Mouse (Mus musculus) cerebellum, postnatal 10 days (tissue): ENCODE measurements at regions not wholly inside any gene's neighbourhood (a gene's known extent, or its start where the extent isn't known, plus 50 kb on each side); places are given as distances from the start of the nearest gene placed in this dataset.
"Not testable (repeated sequence)": the region's sequence is repeated elsewhere in the genome, so short reads cannot be mapped to it uniquely, and the experiment has no call there.

Source experiments
- DNase-seq, 2 experiments: peaks; one replicate each; pipeline ENCODE4 v3.0.0; 2021; ENCODE audit warnings: mixed read lengths in 2 of 2

DNA sequence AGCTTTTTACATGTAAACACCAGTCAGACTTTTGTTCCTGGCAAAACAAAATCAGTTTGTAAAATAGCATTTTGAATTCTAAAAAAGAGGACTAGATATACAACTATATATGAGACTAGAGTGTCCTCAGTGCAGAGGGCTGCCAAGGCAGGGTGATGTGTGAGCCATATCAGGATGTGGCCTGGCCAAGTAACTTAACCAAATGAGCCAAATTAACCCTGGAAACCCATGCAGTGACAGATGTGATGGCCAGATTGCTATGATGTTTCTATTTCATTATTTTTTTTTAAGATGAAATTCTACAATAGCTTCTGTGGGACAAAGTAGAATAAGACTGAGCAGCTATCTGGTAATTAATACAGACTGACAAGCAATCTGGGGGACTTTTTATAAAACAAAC, 181.8 kb downstream of the Nova1 start:
- peak; percentile 46 to 61 for DNase-seq

GRCm38 (mm10) chr12:46635125-46635772, 183.5 kb downstream of the Nova1 start:
- DNase-seq: peak; percentile 88 to 93

- no peak for DNase-seq
These were observed 184.0 kb downstream of the Nova1 start for GRCm38 (mm10) chr12:46634771-46635124.

- not testable (repeated sequence) for DNase-seq
These were observed 186.3 kb downstream of the Nova1 start for GRCm38 (mm10) chr12:46632384-46632783.

GRCm38 (mm10) chr12:46627320-46627719, 191.4 kb downstream of the Nova1 start:
- DNase-seq: no peak

DNA sequence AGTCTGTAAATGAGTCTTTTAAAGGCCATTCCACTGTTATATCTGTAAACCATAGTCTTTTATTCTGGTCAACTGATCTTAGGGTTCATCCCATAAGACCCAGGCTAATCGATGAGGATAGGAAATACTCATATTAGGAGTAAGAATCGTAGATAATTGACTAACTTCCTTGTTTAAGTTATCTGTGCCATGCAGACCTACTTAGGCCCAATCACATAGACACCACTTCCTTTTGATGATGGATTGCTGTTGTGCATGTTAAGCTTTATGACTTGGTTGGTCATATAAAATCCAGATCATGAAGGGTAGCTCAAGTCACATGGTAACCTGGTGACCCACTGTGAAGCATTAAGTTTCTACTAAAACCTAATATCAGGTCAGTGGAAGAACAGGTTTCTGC, 207.3 kb downstream of the Nova1 start:
- DNase-seq: no peak

DNA sequence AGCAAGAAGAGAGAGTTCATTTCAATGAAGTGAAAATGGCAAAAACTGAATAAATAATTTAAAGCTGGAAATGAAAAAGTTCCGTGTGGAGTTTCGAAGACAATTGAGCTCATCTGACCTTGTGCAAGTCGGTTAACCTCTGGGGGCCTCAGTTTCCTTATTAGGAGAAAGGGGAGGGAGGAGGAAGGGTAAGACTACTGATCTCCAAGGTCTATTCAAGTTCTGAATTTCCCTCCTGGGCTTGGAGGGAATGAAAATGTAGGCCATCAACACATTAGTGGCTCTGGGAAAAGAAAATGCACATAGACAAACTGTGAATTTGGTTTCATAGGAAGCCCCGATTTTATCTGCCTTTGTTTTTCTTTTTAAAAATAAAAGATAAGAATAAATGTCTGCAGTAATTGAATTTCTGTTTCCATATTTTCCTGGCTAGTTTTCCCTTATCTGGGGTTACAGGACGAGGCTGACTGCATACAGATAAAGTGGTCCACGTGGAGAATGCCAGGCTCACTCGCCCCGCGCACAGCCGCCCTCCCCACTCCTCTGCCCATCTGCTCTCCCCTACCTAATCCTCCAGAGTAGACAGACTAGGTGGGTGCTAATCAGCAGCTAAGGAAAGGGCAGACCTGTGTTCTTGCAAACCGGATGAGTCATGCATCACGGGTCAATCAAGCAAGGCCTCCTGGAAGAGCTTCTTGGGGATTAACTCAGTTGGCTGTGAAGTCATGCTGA, 209.0 kb downstream of the Nova1 start:
- DNase-seq: peak; percentile 41 to 64

- DNase-seq: peak; percentile 38 to 57
These were observed 210.3 kb downstream of the Nova1 start for GRCm38 (mm10) chr12:46608290-46608910.

- no peak for DNase-seq
These were observed 221.5 kb downstream of the Nova1 start for GRCm38 (mm10) chr12:46597200-46597599.

- DNase-seq: no peak
These were observed 250.1 kb downstream of the Nova1 start for GRCm38 (mm10) chr12:46568665-46569064.

- DNase-seq: no peak
These were observed 252.4 kb downstream of the Nova1 start for GRCm38 (mm10) chr12:46566324-46566723.

DNA sequence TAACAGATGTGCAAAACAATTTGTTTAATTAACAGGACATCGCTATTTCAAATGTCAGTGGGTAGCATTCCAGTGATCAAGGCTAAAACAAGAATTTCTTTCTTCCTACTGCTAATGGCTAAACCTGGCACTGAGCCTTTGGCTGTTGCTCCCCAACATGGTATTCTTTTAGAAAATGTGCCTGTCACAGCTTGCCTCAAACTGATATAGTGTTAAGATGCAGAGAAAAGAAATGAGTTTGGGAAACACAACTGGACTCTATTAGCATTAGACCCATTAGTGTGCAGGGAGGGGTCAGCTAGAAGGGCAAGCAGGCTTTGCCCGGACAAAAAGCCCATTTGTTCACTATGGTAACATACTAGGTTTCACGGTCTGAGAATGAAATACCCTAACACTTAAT, 297.8 kb downstream of the Nova1 start:
- DNase-seq: peak; percentile 4 to 18

GRCm38 (mm10) chr12:46507829-46508228, 310.9 kb downstream of the Nova1 start:
- DNase-seq: no peak

GRCm38 (mm10) chr12:46492465-46492864, 326.3 kb downstream of the Nova1 start:
- DNase-seq: peak in 1 of 2 experiments; percentile 12

DNA sequence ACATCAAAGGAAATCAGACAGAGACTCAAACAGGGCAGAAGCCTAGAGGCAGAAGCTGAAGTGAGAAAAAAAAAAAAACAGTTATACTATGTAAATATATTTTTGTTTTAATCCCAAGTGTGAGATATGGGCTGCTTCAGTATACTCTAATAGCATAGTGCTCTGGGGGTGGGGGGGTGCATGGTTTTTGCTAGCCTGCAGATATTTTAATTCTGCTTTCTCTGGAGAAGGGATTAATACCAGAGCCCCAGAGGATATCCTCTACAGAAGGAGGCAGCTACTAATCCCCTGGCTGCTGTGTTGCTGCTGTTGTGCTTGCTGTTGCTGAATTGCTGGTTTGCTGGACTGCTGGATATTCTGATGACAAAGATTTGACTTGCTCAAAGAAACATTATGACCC, 367.8 kb downstream of the Nova1 start:
- DNase-seq: no peak

GRCm38 (mm10) chr12:46444644-46445313, 373.9 kb downstream of the Nova1 start:
- no peak for DNase-seq

- DNase-seq: no peak
These were observed 399.1 kb downstream of the Nova1 start for GRCm38 (mm10) chr12:46419591-46419990.

GRCm38 (mm10) chr12:46418990-46419389, 399.7 kb downstream of the Nova1 start:
- peak in 1 of 2 experiments; percentile 28 for DNase-seq

DNA sequence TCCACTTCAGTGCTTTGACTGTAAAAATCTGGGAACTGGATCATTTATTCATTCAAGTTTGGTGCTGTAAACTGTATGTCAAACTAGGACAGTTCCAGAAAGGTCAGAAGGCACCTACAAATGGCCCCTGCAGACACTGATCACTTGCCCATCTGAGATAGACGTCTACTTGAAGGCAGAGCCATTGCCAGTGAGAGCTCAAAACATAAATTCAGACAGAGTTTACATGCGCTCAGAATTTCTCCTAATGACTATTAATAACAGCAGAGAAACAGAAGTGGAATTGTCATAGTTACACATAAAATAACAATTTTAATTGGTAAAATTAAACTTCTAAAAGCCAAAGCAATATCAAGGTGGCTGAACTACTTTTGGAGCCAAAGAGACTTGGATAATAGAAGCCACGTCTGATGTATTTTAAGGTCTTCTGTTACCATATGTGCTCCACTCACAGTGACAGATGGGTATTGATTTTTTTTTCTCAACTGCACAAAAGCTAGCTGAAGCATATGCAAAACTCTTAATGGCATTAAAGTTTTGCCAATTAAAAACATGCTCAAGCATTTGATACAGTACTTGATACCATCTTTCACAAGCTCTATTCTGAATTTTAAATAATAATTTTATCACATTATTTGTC, 401.8 kb downstream of the Nova1 start:
- DNase-seq: no peak

DNA sequence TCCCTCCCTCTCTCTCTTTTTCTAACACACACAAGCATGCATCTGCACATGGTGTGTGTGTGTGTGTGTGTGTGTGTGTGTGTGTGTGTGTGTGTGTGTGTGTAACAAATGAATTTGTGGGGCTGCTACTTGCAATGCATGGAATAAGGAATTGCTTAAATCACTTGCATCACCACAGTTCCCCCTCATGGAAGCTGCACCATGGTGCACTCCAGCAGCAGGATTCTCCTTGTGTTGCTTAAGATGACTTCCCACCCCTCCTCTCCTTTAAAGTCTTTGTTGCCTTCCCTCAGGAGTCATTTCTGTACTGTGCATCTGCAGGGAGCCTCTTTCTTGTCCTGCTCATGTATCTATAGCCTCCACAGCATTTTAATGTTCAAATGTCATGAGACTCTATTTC, 402.5 kb downstream of the Nova1 start:
- no peak for DNase-seq

DNA sequence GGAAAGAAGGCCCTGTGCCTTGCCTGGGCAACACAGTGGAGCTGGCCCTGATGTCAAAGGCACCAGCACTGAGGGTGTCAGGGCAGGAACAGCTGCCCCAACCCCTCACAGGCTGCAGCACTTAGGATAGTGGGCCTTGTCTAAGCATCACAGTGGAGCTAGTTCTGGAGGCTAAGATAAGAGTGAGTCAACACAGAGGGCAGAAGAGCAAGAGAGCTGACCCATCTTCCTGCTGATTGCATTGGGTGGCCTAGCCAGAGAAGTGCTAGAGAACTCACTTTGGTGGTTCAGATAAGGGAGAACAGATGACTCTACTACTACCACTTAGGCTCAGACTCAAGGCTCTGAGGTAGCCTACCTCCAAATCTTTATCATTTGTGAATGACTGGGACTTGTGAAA, 413.1 kb downstream of the Nova1 start:
- no peak for DNase-seq

GRCm38 (mm10) chr12:46399653-46399975, 419.1 kb downstream of the Nova1 start:
- DNase-seq: peak; percentile 62 to 69
